Mouse (Mus musculus): ENCODE results near the gene Srek1ip1.

Srek1ip1 gene

DNA sequence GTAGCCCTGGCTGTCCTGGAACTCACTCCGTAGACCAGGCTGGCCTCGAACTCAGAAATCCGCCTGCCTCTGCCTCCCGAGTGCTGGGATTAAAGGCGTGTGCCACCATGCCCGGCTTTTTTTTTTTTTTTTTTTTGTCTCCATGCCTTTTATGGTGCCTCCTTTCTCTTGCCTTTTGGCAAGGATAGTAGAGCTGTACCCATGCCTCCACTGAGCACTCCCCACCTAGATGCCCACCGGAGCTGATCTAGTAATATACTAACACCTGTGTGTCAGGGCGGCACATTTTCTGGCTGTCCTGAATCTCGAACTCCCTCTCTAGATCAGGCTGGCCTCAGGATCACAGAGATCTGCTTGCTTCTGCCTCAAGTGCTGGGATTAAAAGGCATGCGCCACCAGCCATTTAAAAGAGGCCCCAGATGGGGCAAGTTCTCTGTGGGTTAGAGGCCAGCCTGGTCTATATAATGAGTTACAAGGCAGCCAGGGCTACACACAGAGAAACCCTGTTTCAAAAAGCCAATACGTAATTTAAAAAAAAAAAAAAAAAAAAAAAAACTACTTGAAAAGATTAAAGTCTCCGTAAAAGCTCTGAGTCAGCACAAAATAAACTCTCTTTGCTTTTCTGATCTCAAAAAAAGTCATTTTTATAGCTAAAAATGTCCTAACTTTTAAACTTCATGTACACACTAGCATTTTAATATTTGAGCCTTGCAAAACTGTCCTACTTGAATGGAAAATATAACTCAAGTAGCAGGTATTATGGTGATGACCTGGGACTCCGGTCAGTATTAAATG is 51.2 kb downstream of the Srek1ip1 start:
- DNase-seq (ENCODE audit: low spot score): no peak

DNA sequence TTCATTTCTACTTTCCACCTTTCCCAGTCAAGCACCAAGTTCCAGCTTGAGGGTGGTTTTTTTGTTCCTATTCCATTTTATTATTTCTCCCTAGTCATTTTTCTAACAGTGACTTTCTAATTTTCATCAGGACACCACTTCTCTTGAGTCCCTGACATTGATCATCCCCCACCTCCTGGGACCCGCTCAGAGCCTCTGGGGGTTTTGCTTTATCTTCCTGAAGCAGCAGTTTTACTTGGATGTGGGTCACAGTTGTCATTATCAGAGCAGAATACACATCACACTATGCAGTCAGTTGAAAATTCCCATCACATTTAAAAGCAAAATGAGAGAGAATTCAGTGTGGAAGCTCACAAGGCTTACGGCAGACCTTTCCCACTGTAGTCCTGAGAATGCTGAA is 61.4 kb downstream of the Srek1ip1 start:
- no peak for DNase-seq (ENCODE audit: low spot score)

DNA sequence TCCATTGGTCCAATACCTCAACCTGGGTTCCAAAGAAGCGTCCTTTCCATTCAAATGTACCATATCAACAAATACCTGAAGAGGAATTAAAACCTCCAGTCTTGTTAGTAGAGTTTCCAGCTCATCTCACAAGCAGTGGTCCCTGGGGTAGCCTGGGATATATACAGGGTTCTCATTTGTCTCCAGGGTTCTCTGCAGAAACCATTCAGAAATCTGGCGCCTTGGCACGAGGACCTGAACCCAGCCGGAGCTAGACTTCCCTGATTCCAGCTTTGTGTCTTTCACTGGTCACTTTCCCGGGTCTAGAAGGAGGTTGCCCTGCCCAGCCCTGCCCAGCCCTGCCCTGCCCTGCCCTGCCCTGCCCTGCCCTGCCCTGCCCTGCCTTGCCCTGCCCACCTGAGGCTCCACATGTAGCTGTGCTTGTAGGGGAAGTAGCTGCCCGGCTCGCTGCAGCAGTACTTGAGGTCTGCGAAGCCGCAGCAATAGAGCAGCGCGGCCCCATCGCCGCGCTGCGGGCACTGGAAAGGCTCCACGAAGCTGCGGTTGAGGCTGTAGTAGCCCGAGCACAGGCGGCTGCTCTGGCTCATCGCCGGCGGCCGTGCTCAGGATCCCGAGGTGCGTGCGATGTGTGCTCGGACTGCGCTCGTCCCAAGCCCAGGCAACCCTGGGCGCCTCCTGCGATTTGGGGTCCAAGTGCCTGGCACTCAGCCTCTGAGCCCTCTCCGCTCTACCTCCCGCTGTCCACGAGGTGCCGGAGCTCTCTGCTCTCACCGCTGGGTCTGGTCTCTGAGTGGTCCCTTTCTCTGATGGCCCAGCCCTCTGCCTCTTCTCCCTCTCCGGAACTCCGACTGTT is 71.1 kb downstream of the Srek1ip1 start, which contains the start of gene Shisal2b:
Gene Shisal2b (minus strand): TSS at position 767 of the 853 bp plus-strand sequence.
- DNase-seq (ENCODE audit: low spot score): peak; percentile 69

DNA sequence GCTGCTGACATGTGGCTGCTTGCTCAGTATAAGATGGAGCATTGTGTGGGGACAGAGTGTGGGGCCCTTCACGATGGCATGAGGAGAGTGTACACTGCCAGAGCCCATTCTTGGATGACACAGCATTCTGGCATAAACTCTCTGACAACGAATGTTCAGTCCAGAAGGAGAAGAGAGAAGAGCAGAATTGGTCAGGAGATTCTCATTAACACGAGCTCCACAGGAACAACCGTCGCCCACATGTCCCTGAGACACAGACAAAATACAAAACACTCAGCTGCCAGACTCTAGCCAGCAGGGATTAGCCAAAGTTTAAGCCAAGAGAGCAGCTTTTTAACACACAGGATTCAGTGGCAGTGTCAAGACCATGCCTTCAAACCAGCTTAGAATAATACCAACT is 74.4 kb downstream of the Srek1ip1 start:
- DNase-seq (ENCODE audit: low spot score): no peak

DNA sequence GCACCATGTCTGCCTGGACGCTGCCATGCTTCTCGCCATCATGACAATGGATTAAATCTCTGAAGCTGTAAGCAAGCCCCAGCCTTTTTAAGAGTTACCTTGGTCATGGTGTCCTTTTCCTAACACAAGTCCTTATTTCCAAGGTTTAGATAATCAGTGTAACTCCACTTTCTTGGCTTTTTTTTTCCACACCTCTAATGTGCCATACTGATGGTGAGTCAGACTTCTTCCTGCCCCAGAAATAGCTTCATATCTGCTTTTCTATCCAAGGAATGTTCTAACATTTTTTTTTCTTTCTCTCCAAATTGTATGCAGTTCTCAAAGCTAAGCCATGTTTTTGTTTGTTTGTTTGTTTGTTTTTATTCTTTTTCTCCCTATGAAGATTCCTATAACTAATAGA is 77.6 kb downstream of the Srek1ip1 start:
- no peak for DNase-seq (ENCODE audit: low spot score)

DNA sequence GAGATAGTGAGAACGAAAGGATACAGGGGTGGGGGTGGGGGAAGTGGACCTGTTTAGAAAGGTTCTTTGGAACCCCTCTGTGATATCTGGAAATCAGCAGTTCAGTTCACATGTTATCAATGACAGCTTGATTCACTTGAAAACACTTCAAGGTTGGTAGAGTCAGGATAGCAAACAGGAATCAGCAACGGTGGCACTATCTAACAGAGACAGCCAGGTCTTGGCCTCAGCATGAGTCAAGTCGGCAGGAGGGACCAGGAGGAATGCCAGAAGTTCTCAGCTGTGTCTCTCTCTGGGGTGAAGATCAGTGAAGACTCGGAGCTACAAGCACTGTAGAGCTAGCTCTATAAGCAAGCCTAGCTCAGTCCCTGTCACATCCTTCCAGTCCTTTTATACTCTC is 86.2 kb downstream of the Srek1ip1 start:
- DNase-seq (ENCODE audit: low spot score): no peak

DNA sequence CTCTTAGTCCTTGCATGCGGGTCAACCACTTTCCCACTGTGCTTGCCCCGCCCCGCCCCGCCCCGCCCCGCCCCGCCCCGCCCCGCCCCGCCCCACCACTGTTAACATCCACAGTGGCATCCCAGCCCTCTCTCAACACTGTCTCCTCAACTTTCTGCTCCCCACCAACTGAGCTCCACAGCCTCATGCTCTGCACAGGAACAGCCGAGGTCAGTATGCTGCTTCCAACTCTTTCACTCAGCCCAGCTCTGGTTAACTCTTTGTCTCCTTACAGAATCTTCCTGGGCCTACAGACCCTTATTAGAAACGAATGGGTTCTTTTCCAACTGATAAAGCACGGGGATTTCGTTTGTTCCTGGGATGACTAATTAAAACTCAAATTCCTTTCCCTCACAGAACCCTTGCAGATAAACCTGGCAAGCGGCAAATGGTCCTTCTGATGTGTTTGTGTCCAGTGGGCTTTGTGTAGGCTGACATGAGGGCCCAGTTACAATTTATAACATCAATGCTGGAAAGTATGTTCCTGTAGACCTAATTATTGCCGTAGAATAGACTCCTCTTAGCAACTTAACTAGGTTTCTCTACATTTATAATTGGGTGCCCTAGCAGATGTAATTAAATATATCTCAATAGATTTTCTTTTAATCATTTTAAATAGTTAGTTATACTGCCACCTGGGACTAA is 91.4 kb downstream of the Srek1ip1 start:
- DNase-seq (ENCODE audit: low spot score): no peak

DNA sequence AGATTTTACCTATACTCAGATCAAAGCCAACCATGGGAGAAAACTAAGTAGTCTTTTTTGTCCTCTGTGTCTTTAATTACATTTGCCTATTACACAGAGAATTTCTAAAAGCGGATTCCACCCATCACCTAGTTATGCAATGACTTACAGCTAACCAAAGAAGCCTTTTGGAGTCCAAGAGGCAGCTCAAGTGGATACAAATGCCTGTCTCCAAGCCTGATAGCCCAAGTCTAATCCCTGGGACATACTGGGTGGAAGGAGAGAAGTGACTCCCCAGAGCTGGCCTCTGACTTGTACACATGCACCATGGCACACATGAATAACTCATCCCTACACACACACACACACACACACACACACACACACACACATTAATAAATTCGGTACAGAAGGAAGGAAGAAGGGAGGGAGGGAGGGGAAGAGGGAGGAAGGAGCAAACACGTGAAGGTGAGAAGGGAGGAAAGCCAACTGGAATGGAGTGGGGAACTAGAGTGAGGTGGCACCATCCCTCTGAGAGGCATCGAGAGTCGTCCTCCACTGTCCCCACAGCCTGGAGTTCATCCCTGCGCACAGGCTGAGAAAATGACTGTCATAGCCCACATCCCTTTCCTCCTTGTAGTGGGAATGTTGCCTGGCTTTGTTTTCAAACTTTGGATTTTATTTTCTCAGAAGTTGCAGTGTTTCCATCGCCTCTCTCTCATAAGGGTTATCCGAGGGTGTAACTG is 94.2 kb downstream of the Srek1ip1 start:
- no peak for DNase-seq (ENCODE audit: low spot score)

All from retina, embryonic 14.5 days (tissue).